Mouse (Mus musculus) adrenal gland, adult 18-20 months (tissue): Measurements from ENCODE around the gene Usp47. TPM values are rescaled to one million over a fixed set of nuclear protein-coding genes. Genes with fewer than 3 reads are reported as not detected.
A peak's percentile ranks its signal among the peaks of the same experiment; 100 is the strongest.
"Not testable (repeated sequence)": the region's sequence is repeated elsewhere in the genome, so short reads cannot be mapped to it uniquely, and the experiment has no call there.

Experiments
- DNase-seq, 2 experiments: peaks; one replicate each; pipeline ENCODE4 v3.0.0; 2021 to 2022; ENCODE audit warnings: low spot score in 2 of 2
- total RNA-seq, 2 experiments: library from RNA; stranded (reverse); gene quantifications; 1 replicate in 1 of 2; 2 replicates in 1 of 2; pipeline ENCODE4 v1.2.3; 2021

The Usp47 gene
- total RNA-seq, 2 experiments from 2014 or later, result 62.1 to 66.6 TPM

GRCm38 (mm10) chr7:112036636-112037035 is 13.3 kb downstream of the Usp47 start:
- no peak for DNase-seq

GRCm38 (mm10) chr7:112040271-112040670 is 17.0 kb downstream of the Usp47 start:
- no peak for DNase-seq

- DNase-seq, result no peak
These were observed 19.5 kb downstream of the Usp47 start for GRCm38 (mm10) chr7:112042758-112043157.

- no peak for DNase-seq
These were observed 21.9 kb downstream of the Usp47 start for GRCm38 (mm10) chr7:112045249-112045648.

- DNase-seq, result no peak
These were observed 22.6 kb downstream of the Usp47 start for GRCm38 (mm10) chr7:112045794-112046388.

- DNase-seq, result no peak
These were observed 25.3 kb downstream of the Usp47 start for GRCm38 (mm10) chr7:112048643-112049042.

- DNase-seq, result no peak
These were observed 30.4 kb downstream of the Usp47 start for GRCm38 (mm10) chr7:112053667-112054066.

GRCm38 (mm10) chr7:112055901-112056625 is 32.8 kb downstream of the Usp47 start:
- DNase-seq, result no peak

GRCm38 (mm10) chr7:112074868-112075267 is 51.6 kb downstream of the Usp47 start:
- DNase-seq, result no peak

- no peak for DNase-seq
These were observed 59.3 kb downstream of the Usp47 start for GRCm38 (mm10) chr7:112082636-112083035.

- no peak for DNase-seq
These were observed 60.9 kb downstream of the Usp47 start for GRCm38 (mm10) chr7:112084222-112084621.

- DNase-seq, result peak; percentile 89
These were observed 61.8 kb downstream of the Usp47 start for GRCm38 (mm10) chr7:112085062-112085461.

GRCm38 (mm10) chr7:112086186-112086585 is 62.9 kb downstream of the Usp47 start:
- no peak for DNase-seq

- not testable (repeated sequence) for DNase-seq
These were observed 71.6 kb downstream of the Usp47 start for GRCm38 (mm10) chr7:112094923-112095322.

- no peak for DNase-seq
These were observed 77.6 kb downstream of the Usp47 start for GRCm38 (mm10) chr7:112100887-112101286.

- no peak for DNase-seq
These were observed 79.6 kb downstream of the Usp47 start for GRCm38 (mm10) chr7:112102933-112103332.

- DNase-seq, result no peak
These were observed 80.5 kb downstream of the Usp47 start for GRCm38 (mm10) chr7:112103816-112104215.

- DNase-seq, result no peak
These were observed 85.5 kb downstream of the Usp47 start for GRCm38 (mm10) chr7:112108757-112109156.

GRCm38 (mm10) chr7:112110638-112111372 is 87.5 kb downstream of the Usp47 start:
- no peak for DNase-seq

GRCm38 (mm10) chr7:112117501-112117900 is 94.2 kb downstream of the Usp47 start:
- no peak for DNase-seq

GRCm38 (mm10) chr7:112118086-112118485 is 94.8 kb downstream of the Usp47 start:
- peak in 1 of 2 experiments; percentile 18 for DNase-seq

GRCm38 (mm10) chr7:112119248-112119647 is 95.9 kb downstream of the Usp47 start:
- no peak for DNase-seq
